ENCODE assay signal across 27 mouse cellular contexts in genomic region chr5:72181194-72181593, GRCm38 (mm10). TPM values are rescaled to one million over a fixed set of nuclear protein-coding genes. Genes with fewer than 3 reads are reported as not detected.
DNase-seq lines count a peak whose midpoint lies in the region; ATAC-seq and TF ChIP-seq lines count a peak whose summit lies in the region.
"Had no signal": no experiment of that assay in that cellular context is flagged by ENCODE, and none has a peak within 500 bp of the region (broad histone marks: within the 10 kb centered on the region; RNA-seq: fewer than 3 reads in every experiment).

No protein-coding gene starts in this region.

- peak; percentile 71 for DNase-seq in MEL-GATA-1-ER (ENCODE audit: extremely low read depth, low read depth)
- peak in 1 of 3 experiments; percentile 58 for DNase-seq in liver, embryonic 14.5 days (ENCODE audit: low read depth in 3 of 3, low spot score in 3 of 3)
- peak; percentile 13 for DNase-seq in naive thymus-derived CD4-positive, alpha-beta T cell, adult 2 months (ENCODE audit: low read depth)
- DNase-seq in ovary, adult 18-20 months (ENCODE audit: low spot score), result no peak
- no peak for DNase-seq in forebrain, embryonic 10.5 days (ENCODE audit: extremely low spot score, low spot score)
- DNase-seq: adrenal gland, postnatal 36 days; cerebellum, adult 11 months; cerebellum, postnatal 14 days; kidney, postnatal 36 days; layer of hippocampus, postnatal 36 days; lung, postnatal 4 days; right cerebral cortex, postnatal 14 days; spleen, adult 18-20 months had no signal

- no peak overlapping the region for H3K4me3 ChIP-seq in liver, embryonic 14.5 days (ENCODE audit: insufficient read depth in 1 of 2, low read depth in 2 of 2, low read length in 2 of 2)
- no peak overlapping the region for H3K4me3 ChIP-seq in forebrain, embryonic 10.5 days
- H3K4me3 ChIP-seq: embryonic facial prominence, embryonic 12.5 days; erythroblast, embryonic 14.5 days; heart, embryonic 10.5 days; hindbrain, embryonic 10.5 days; kidney, embryonic 15.5 days; limb, embryonic 13.5 days; lung, embryonic 15.5 days; midbrain, embryonic 10.5 days had no signal

- H3K4me2 ChIP-seq in liver, embryonic 14.5 days (ENCODE audit: low read depth), result peak overlapping the region; percentile 9
- H3K4me2 ChIP-seq: embryonic facial prominence, embryonic 12.5 days; kidney, embryonic 15.5 days; limb, embryonic 13.5 days; lung, embryonic 15.5 days had no signal

- H3K9ac ChIP-seq in liver, embryonic 14.5 days (replicated peaks), result peak overlapping the region; percentile 24; the same call in 1 of the 2 replicates
- H3K9ac ChIP-seq: embryonic facial prominence, embryonic 12.5 days; kidney, embryonic 15.5 days; limb, embryonic 13.5 days; lung, embryonic 15.5 days had no signal

- H3K36me3 ChIP-seq in liver, embryonic 14.5 days (replicated peaks; ENCODE audit: control insufficient read depth, insufficient read depth, low read depth), result no peaks in the 10 kb centered on the region
- no peaks in the 10 kb centered on the region for H3K36me3 ChIP-seq in forebrain, embryonic 10.5 days (replicated peaks)
- H3K36me3 ChIP-seq: embryonic facial prominence, embryonic 12.5 days; heart, embryonic 10.5 days; hindbrain, embryonic 10.5 days; kidney, embryonic 15.5 days; limb, embryonic 13.5 days; lung, embryonic 15.5 days; midbrain, embryonic 10.5 days had no signal

- TF ChIP-seq CTCF in liver, embryonic 14.5 days (IDR thresholded peaks at IDR 0.05; ENCODE audit: low read depth), result no peak

- TF ChIP-seq EP300 in liver, embryonic 14.5 days (IDR thresholded peaks at IDR 0.05; ENCODE audit: low read depth), result peak; percentile 81

- 0% methylated on average over 1 of the region's 1 CpGs for WGBS in liver, embryonic 14.5 days (ENCODE audit: insufficient replicate concordance)
- 61% methylated on average over 1 of the region's 1 CpGs for WGBS in forebrain, embryonic 10.5 days

- H3K27ac ChIP-seq in liver, embryonic 14.5 days, result peak overlapping the region; percentile 73
- H3K27ac ChIP-seq in forebrain, embryonic 10.5 days, result no peak overlapping the region
- H3K27ac ChIP-seq: embryonic facial prominence, embryonic 12.5 days; heart, embryonic 10.5 days; hindbrain, embryonic 10.5 days; kidney, embryonic 15.5 days; limb, embryonic 13.5 days; lung, embryonic 15.5 days; midbrain, embryonic 10.5 days had no signal

- peak; percentile 40; the same call in 1 of the 2 replicates for ATAC-seq in erythroid progenitor cell, adult 5-6 weeks (replicated peaks; ENCODE audit: low FRiP score, poor library complexity, severe bottlenecking)
- ATAC-seq in liver, embryonic 14.5 days (ENCODE audit: insufficient read depth), result peak; percentile 64
- ATAC-seq in CD4-positive, CD25-positive, alpha-beta regulatory T cell, adult 4 months, result no peak
- ATAC-seq: forebrain, embryonic 14.5 days; hindbrain, embryonic 16.5 days; intestine, postnatal 0 days; midbrain, embryonic 16.5 days had no signal

- H3K27me3 ChIP-seq in liver, embryonic 14.5 days (ENCODE audit: control insufficient read depth, insufficient read depth, low read length), result no peaks in the 10 kb centered on the region
- no peaks in the 10 kb centered on the region for H3K27me3 ChIP-seq in forebrain, embryonic 10.5 days (ENCODE audit: poor library complexity, severe bottlenecking)
- H3K27me3 ChIP-seq: embryonic facial prominence, embryonic 12.5 days; kidney, embryonic 15.5 days; limb, embryonic 13.5 days; lung, embryonic 15.5 days had no signal

- no peaks in the 10 kb centered on the region for H3K9me3 ChIP-seq in liver, embryonic 14.5 days (ENCODE audit: control insufficient read depth, low read length)
- H3K9me3 ChIP-seq in forebrain, embryonic 10.5 days, result no peaks in the 10 kb centered on the region
- H3K9me3 ChIP-seq: embryonic facial prominence, embryonic 12.5 days; heart, embryonic 10.5 days; hindbrain, embryonic 10.5 days; kidney, embryonic 15.5 days; limb, embryonic 13.5 days; lung, embryonic 15.5 days; midbrain, embryonic 10.5 days had no signal

- peaks cover 48 to 54% of the 10 kb centered on the region in 2 experiments for H3K4me1 ChIP-seq in liver, embryonic 14.5 days (replicated peaks; ENCODE audit: control insufficient read depth in 2 of 2, insufficient read depth in 2 of 2, low read length in 1 of 2)
- peaks cover 8% of the 10 kb centered on the region for H3K4me1 ChIP-seq in forebrain, embryonic 10.5 days
- H3K4me1 ChIP-seq: embryonic facial prominence, embryonic 12.5 days; hindbrain, embryonic 10.5 days; lung, embryonic 15.5 days had no signal

RNA-seq across cellular contexts. Expression of gene Commd8, which starts 13.2 kb away (rescaled TPM):
- 54.1 and 80.5 TPM in 2 replicates for total RNA-seq in erythroid progenitor cell, adult 5-6 weeks (2015; ENCODE audit: low replicate concordance)
- total RNA-seq in erythroid progenitor cell, adult 5-6 weeks (2017; ENCODE audit: low replicate concordance), result 18.4 and 38.5 TPM in 2 replicates
- polyA plus RNA-seq in liver, embryonic 14.5 days (2012; rRNA removed), result 7.2 and 20.5 TPM in 2 replicates
- 62.9 and 70.3 TPM in 2 replicates for polyA plus RNA-seq in liver, embryonic 14.5 days (2014; fragmentation: Nextera tagmentation; extraction: Ambion mirVana)
- polyA plus RNA-seq in forebrain, embryonic 10.5 days (2016; fragmentation: Nextera tagmentation; extraction: Ambion mirVana), result 153 and 161 TPM in 2 replicates
- polyA plus RNA-seq in CD4-positive, CD25-positive, alpha-beta regulatory T cell, adult 4 months (2017; shearing (Covaris generic)), result 100 to 1,000 TPM; 160 to 172 TPM

Comparison
In these comparisons a context has a peak if more than half of its experiments do, and no peak if none do; other contexts are left out.
1. DNase-seq: peak in MEL-GATA-1-ER (single experiment) and naive thymus-derived CD4-positive, alpha-beta T cell, adult 2 months (single experiment); none in ovary, adult 18-20 months (single experiment) and forebrain, embryonic 10.5 days (single experiment).